Mouse (Mus musculus) adipocyte (in vitro differentiated cells): ENCODE measurements around the gene Lpp.

ENCODE experiments used
- DNase-seq: peaks from one replicate; pipeline ENCODE4 v3.0.0-alpha.2; 2016; ENCODE audit warnings: low spot score

Lpp gene

DNA sequence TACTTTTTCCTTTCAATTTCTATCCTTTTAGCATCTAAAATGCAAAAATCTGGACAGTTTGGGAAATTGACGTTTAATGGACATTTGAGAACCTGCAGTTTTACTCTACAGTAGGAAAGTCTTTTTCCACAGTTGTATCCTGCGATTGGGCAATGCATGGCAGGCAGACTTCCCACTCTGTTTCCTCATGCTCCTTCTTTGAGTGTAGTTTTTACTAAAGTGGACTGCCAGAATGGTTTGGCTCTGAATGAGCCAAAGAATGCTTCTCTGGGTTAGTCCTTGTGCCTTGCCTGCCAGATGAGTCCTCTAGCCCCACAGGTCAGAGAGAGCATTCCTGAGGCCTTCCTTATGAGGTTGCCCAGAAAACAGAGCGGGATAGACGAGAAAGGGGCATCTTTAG lies 166.5 kb downstream of the Lpp start:
- DNase-seq = peak; percentile 90

DNA sequence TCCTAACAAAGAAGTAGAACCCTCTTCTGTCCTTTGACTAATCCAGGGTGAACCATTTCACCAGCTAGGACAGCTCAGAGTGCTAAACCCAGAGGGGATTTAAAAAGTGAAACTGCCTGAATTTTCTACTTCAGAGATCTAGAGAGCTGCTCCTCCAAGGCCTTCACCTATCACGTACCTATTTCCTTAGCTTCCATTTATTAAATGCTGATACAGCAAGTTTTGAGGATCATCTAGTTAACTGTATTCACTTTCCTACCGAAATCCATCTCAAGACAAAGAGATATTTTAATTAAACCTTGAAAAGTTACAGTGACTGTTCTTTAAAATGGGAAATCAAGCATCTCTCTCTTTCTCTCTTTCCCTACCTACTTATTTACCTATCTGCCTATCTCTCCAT lies 167.7 kb downstream of the Lpp start:
- no peak for DNase-seq

DNA sequence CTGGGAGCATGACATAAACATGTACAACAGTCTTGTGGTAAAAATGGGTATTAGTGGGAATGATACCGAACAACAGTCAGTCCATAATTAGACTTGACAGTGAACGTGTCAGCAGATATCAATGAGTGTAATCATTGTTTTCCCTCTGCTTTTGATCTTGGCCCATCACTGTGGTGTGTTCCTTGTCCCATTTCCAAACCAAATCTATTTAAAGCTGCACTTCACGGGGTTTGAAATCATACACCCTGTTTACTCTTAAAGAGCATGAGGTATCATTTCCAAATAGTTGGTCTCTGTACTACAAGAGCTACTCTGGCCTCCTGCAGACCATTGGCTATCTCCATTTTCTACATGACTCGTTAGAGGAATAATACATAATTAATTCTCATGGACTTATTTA lies 168.3 kb downstream of the Lpp start:
- DNase-seq = no peak

DNA sequence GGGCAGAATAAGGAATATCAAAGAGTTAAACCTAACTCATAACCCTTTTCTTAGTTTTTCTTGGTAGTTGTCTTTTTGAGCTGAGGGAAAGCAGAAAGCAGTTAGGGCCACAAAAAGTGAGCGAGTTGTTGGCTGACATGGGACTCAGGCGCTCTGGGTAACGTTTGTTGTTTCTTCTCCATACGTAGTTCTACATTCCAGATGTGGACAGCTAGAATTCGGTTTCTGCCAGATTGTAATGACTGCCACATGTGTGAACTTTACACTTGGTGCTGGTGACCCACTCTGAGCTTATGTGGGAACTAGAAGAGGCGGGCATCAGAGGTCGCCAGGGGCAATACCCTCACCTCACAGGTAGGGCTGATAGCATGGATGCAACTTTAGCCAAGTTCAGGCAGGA lies 172.0 kb downstream of the Lpp start:
- DNase-seq = no peak

DNA sequence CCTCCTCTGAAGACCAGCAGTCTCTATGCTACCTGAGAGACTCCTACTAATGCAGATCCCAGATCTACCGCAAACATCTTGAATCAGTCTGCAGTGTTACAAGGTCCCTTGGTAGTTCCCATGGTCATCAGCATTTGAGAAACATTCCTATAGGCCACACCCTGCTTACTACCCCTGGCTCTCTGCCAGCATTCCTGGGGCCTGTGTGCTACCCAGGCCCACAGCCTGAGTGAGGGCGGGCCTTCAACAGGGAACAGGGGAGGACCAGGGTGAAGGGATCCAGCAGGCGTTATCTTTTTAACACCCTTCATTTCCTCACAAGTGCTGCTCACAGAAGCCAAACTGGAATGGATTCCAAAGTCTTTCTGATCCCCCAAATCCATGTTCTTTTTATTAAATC lies 173.0 kb downstream of the Lpp start:
- DNase-seq = peak; percentile 34

DNA sequence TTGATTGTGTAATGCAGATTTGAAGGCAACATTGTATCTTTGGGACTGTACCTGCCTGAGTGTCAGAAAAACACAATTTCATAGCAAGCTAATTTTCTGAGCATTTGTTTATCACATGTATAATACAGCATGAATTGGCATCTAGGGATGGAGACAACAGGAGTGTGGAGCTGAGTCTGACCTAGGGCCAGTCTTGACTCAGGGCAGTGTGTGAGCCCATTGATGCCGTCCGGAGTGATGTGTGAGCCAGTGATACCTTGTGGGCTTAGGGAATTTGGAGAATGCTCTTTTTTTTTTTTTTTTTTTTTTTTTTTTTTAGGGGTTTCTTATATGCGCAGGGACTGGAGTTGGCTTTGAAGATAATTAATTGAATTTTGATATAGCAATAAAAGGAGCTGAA lies 174.3 kb downstream of the Lpp start:
- DNase-seq = no peak

DNA sequence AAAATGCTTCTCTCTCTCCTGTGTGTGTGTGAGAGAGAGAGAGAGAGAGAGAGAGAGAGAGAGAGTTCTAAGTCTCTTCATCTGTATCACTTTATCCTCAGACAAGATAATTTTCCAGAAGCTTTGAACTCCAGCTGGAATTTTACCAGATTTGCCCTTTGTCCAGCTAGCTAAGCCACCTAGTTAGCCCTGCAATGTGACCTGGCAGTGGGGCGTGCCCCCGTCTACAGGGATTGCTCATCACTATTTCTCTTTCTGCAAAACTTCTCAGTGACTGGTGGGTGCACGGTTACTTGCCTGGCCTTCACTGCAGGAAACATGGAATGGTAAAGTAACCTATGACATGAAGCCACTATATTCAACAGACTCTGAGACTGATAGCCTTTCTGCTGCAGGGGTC lies 174.8 kb downstream of the Lpp start:
- no peak for DNase-seq

DNA sequence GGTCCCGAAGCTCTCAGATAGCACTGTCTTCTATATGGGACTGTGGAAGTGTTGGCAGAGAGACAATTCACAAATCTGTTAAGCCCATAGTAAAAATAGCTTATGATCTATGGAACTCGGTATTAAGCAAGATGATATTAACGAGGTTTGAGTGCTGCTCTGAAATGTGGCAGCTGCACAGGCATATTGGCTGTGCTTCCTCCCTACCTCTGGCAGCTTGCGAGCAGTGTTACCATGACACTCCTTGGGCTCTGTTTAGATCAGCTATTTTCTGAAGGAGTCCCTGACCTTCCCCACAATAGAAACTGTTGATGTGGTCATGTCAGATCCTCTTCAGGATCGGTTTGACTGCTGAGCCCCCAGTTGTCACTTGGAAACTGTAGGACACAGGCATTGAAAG lies 176.4 kb downstream of the Lpp start:
- DNase-seq = no peak

DNA sequence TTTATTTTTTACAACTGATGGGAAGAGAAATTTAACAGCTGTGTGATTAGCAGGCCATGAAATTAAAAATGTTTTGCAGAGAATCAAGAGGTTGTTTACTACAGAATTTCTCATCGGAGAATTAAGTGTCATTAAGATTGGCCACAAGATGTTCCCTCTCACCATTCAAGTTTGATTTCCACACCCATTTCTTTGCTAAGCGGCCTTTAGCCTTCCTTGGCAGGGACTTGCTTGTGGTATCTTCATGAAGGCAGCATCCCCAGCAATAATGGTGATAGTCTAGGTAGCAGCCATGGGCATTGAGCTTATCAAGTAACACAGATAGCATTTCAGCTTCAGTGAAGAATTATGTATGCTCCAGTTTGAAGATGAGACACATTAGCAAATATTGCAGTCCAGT lies 183.7 kb downstream of the Lpp start:
- no peak for DNase-seq

DNA sequence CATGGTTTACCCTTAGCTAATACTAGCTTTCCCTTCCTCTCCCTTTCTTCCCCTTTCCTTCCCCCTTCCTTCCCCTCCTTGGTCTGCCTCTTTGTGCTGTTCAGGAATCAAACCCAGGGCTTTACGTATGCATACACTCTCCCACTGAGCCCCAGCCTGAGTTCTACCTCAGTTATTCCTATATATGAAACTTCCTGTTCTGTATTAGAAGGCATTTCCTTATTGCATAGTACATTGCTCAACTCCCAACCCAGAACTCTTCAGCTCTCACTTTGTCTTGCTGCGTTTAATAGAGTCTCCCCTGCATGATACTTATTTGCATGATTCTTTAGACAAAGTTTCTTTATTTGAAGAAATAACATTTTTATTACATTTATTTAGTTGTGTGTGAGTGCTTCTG lies 184.5 kb downstream of the Lpp start:
- no peak for DNase-seq

DNA sequence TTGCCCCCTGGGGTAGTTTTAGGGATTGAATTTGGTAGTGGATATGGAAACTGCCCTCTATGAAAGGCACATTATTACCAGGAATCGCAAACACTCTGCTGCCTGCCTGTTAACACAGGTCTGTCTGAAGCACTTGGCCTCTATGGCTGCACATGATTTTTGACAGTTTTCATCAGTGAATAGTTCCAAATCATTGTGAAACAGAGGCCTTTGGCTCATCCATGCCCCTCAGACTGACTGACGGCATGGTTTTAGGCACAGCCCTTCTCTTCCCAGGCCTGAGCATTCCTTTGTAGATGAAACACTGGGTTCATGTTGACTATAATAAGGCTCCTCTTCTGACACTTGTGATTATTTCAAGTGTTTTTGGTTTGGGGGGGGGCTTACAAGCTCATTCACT lies 189.5 kb downstream of the Lpp start:
- peak; percentile 62 for DNase-seq

DNA sequence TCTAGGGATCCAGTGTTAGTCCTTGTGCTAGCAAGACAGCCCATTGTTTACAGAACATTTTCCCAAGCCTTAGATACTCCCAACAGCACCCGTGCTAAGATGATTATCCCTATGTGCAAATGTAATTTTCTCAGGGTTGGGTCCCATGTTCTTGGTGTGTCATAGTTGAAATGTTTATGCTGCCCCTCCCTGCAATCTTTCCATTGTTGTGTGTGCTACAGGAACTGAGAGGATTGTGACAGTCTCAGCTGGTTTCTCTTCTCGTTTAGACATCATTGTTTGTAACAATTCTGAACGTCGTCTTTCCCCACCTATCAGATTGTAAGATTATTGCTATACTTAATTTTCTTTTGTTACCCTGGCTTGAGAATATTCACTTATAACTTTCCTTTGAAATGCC lies 200.2 kb downstream of the Lpp start:
- no peak for DNase-seq

DNA sequence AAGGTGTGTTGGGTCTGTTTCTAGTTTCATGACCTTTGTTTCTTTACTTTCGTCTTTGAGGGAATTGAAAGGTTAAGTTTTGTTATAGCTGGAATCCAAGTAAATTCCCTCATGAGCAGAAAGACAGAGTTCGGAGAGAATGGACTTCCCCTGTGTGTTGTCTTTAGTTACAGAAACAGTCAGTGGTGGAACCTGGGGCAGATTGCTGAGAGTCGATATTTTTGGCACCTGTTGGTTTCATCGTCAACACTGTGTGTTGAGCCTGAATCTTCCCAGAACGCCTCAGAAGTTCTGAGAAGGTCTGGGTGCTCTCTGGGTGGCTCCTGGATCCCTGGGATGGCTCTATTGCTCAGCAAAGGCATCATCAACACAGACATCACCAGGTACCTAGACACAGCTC lies 201.2 kb downstream of the Lpp start:
- DNase-seq = no peak

DNA sequence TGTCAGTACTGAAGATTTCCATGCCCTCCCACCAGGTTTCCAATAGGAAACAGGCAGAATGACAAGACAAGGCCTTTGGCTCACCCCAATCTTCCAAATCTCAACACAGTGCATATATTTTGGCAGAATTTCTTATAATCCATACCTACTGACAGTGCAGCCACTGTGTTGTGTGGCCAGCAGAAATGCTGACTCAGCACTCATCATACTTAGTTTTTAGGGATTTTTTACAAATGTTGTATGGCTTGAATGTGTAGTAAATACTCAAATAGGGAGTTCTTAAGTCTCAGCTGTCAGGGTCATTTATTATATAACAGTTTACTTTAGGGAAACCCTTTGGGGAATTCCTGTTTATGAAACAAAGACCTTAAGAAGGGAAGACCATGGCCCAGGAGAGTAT lies 202.2 kb downstream of the Lpp start:
- DNase-seq = no peak

DNA sequence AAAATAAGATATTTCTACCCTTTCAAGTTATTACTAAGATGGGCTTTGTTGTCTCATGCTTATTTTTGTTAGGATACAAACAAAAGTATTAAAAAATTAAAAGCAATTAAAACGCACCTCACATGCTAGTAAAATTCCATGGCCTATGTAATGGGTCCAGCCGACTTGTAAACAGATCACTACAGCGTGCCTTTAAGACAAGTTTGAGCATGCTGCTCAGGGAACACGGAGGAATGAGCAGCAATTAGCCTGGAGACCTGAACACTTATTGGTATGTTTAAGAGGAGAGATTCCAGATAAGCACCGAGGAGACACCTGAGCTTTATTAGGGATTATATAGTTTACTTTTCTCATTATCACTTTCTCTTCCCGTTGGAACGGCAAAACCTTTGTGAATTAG lies 205.3 kb downstream of the Lpp start:
- DNase-seq = no peak

DNA sequence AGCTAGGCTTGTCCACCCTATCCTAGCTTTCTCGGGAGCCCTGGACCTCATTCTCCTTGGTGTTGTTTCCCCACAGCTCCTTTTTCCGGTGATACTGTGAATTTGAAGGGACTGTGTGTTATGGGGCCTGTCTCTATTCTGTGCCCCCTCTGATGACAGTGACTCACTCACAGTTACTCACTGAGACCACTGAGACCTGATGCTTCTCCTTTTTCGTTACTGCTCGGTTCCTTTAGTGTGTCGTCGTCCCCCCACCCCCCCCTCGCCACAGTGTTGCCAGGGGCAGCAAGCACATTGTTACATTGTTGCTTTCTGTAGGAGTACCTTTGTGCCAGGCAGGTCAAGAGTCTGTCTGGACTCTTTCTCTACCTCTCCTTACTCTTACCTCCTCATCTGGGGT lies 206.5 kb downstream of the Lpp start:
- DNase-seq = no peak

DNA sequence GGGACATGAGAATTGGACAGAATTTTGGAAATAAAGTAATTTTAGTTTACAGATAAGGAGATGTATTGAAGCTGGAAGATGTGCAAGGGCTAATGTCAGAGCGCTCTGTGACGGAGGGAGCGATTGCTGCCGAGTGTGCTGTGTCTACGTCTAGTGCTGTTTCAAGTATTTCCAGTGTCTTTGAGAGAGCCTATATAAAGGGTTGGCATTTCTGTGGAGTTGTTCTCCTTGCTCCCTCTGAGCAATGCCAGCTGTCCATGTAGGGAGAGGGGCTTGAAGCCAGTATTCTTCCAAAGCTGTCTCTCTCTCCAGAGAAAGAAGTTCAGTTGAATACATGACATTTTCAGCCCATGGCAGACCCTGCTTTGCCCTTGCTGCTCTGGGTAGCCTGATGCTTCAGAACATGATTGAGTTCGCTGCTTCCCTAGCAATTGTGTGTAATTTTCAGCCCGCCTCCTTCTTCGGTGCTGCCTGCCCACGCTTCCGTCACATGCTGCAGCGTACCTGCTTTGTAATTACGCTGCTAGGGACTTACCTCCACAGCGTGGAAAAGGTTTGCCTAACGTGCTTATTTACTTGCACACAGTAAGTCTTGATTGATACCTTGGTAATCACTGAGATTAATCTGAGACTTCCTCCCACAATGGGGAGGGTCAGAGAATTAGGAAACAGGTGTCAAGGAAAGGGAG lies 207.1 kb downstream of the Lpp start:
- DNase-seq = no peak

DNA sequence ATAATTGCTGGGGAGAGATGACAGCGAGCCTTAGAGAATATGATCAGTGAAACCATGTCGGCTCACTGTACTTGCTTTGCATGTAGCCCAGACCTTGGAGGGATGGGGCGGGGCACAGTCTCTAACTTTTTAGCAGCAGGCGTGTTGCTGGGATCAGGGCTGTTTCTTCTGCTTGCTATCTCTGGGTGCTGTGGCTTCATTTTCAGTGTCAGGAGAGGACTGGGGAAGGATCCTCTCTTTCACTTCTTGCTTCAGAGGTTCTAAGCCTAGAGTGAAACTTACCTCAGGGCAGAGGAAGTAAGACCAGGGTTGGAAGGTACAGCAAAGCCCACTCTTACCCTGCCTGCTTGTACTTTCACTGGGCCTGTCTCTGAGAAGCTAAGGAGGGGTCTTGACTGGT lies 210.0 kb downstream of the Lpp start:
- no peak for DNase-seq

DNA sequence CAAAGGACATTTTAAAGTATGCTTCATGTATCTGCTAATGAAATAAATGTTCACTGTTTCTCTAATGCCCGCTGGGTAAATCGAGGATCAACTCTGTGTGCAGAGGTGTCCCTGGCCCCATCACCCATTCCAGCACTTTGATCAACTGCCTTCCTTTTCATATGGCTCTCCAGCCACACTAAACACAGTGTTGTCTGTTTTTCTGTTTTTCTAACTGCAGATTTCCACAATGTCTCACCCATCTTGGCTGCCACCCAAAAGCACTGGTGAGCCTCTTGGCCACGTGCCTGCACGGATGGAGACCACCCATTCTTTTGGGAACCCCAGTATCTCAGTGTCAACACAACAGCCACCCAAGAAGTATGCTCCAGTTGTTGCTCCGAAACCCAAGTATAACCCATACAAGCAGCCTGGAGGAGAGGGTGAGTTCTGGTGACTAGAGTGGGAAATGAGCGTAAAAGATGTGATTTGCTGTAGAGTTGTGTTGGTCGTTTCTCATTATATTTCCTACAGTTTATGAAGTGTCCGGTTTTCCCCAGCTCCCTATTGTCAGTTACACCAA lies 214.7 kb downstream of the Lpp start:
- no peak for DNase-seq

DNA sequence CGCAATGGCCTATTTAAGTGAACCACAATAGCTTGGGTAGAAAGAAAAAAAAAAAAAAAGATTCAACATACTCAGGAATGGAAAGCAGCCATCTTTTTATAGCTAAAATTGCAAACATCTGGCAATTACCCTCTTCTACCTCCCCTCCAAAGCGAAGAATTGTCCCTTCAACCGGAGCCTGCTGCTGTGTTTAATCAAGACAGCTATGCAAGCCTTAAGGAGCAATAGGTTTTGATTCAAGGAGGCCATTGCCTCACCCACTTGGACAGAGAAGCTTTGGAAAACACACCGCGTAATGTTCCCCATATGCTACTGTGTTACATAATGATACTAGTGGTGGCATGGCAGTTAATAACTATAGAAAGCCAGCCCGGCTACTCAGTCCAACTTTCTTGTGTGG lies 226.2 kb downstream of the Lpp start:
- peak; percentile 15 for DNase-seq

DNA sequence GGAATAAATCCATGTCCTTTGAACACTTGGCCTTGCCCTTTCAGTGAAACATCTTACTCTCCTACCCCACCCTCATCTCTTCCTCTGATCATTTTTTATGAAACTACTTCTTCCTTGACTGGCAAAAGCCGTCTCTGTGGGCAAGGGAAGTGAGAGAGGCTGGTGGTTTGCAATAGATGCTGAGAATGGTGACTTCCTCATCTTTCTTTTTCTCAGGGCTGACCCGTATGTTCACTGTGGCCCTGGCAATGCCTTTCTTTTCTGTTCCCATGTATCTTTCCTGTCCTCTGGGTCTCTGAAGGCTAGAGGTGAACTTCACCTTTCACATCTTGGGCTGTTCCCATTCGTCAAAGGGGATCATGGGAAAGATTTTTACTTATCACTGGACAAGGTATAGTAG lies 226.7 kb downstream of the Lpp start:
- no peak for DNase-seq

DNA sequence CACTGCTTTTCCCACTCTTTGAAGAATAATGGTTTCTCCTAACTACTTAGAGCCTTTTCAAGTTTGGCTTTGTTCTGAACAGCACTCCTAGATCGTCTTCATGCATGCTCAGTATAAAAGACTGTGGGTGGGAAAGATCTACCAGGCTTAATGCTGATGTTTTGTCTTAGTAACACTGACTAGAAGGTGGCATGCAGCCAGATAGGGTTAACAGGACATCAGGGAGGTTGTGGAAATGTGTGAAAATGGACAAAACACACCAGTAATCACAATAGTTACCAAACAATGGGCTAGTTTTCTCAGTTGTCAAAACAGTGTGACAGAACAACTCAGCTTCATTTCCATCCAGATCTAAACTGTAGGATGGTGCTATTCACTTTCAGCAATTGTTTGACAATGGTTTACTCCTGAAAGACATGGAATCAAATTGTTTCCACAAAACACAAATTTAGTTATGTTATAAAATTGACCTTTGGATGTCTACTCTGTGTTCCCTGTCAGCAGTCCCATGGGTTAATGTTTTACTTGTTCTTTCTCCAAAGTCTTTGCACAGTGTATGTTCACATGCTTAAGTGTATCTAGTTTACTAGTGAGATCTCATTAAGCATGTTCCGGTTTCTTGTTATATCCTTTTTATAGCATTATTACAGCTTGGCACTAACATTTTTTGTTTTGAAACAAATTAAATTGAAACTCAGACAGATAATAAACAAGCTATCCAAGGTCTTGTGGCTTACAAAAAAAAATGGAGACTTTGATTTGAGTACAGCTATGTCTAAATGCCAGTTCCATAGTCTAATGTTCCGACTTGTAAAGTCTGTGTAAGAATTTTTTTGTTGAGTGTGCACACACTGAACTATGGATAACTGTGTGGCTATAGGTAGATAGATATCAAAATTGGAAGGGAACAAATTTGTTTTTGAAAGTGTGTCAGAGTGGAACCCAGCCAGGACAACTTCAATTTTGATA lies 229.2 kb downstream of the Lpp start:
- peak; percentile 18 for DNase-seq

DNA sequence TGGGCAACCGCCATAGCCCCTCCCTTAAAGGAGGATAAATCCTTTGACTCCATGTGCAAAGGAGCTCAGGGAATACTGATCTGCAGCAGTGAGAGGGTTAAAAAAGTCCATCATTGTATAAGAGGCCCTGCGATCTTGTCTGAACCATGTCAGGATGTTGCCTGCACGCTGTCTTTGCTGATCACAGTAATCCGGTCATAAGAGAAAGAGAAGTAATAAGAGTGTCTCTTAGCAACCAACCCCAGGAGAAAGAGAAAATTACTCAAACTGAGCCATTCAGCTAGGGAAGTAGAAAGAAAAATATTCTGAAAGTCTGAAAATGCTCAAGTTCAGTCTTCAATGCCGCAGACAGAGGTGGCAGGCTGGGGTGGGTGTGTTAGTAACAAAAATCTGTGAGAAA lies 231.0 kb downstream of the Lpp start:
- no peak for DNase-seq
